Mouse (Mus musculus): ENCODE results near the gene Sdf2l1.
A peak's percentile ranks its signal among the peaks of the same experiment; 100 is the strongest.
"Not testable (repeated sequence)": the region's sequence is repeated elsewhere in the genome, so short reads cannot be mapped to it uniquely, and the experiment has no call there.

Gene Sdf2l1

GRCm38 (mm10) chr16:17132089-17132905 is at the start of gene Sdf2l1:
TSS of gene Sdf2l1 (minus strand) at chr16:17132383.
- DNase-seq (ENCODE audit: low read depth, low spot score): peak; percentile 95

- no peak for DNase-seq (ENCODE audit: low read depth, low spot score)
Measured at GRCm38 (mm10) chr16:17181382-17181781, 49.2 kb upstream of the Sdf2l1 start.

DNA sequence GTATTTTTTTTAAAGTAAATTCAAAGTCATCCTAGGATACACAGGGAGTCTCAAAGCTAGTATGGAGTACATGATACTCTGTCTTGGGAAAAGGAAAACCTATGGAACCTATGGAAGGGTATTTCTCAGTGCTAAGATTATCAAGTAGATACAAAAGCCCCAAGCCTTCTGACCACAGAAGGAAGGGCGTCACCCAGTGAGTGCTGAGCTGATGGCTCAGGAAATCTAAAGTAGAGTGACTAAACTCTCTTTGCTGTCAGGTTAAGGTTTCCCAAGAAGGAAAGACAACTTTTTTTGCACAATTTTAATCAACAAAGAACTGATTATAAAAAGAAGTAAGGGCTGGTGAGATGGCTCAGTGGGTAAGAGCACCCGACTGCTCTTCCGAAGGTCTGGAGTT is 47.5 kb upstream of the Sdf2l1 start:
- peak; percentile 35 for DNase-seq (ENCODE audit: low read depth, low spot score)

- DNase-seq (ENCODE audit: low read depth, low spot score): no peak
Measured at GRCm38 (mm10) chr16:17177623-17178170, 45.5 kb upstream of the Sdf2l1 start.

- no peak for DNase-seq (ENCODE audit: low read depth, low spot score)
Measured at GRCm38 (mm10) chr16:17175765-17176164, 43.6 kb upstream of the Sdf2l1 start.

DNA sequence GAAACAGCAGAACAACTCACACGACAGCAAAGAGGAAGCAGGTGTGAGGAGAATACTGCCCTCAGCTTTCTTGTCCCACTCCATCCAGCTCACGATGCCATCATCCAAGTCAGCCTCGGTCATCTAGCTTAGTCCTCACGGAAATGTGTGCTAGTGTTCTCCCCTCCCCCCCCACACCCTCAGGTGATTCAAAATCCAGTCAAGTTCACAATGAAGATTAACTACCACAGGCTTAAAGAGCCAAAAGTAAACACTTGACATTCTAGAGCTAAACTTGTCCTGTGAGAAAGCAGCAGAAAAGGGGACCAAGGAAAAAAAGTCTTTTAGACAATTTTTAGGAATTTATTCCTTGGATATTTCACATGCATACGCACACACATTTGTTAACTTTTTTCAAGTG is 35.9 kb upstream of the Sdf2l1 start:
- no peak for DNase-seq (ENCODE audit: low read depth, low spot score)

DNA sequence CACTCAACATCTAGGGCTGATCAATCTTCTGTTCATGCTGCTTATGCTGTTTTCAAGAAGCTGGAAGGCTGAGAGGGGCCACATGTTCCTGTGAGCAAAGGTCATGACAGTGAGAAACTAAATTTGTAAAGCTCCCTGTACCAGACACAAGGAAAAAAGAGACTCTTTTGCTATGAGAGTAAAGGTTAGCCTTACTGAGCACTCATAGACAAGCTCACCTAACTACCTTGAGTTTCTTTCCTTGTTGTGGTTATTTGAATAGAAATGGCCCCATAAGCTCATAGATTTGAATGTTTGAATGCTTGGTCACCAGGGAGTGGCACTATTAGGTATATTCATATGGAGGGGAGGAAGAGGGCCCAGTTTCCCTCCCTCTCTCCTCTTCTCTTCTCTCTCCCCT is 35.0 kb upstream of the Sdf2l1 start:
- no peak for DNase-seq (ENCODE audit: low read depth, low spot score)

DNA sequence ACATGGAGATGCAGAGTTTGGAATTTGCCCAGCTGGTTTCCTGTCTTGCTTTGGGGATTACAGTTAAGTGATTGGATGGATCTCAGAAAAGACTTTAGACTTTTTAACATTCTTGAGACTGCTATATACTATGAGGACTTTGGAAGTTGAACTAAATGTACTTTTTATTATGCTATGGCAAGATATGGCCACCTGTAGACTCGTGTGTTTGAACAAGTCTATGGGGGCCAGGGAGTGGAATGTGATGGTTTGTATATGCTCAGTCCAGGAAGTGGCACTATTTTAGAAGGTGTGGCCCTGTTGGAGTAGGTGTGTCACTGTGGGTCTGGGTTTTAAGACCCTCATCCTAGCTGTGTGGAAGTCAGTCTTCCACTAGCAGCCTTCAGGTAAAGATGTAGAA is 33.3 kb upstream of the Sdf2l1 start:
- not testable (repeated sequence) for DNase-seq (ENCODE audit: low read depth, low spot score)

GRCm38 (mm10) chr16:17154346-17154745 is 22.2 kb upstream of the Sdf2l1 start:
- DNase-seq (ENCODE audit: low read depth, low spot score): no peak

DNA sequence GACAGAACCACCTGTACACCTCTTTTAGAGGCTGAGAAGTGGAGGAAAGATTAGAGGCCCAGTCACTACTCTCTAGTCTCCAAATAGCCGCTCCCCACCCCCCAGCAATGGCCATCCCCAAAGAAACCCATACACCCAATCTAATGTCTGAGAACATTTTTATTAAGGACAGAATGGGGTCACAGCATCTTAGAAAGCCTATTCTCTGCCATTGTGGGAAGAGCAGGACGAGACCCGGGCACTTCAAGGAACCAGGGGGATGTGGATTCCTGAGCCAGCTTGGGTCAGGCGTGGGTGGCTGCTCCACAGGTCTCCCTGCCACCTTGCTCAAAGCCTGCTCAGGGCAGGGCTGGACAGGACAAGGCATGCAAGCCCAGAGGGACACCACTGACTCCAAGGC is 19.7 kb upstream of the Sdf2l1 start:
- no peak for DNase-seq (ENCODE audit: low read depth, low spot score)

- no peak for DNase-seq (ENCODE audit: low read depth, low spot score)
Measured at GRCm38 (mm10) chr16:17150520-17151258, 18.5 kb upstream of the Sdf2l1 start.

- DNase-seq (ENCODE audit: low read depth, low spot score): peak; percentile 32
Measured at GRCm38 (mm10) chr16:17148084-17148483, 15.9 kb upstream of the Sdf2l1 start.

GRCm38 (mm10) chr16:17147391-17147929 is 15.3 kb upstream of the Sdf2l1 start:
- DNase-seq (ENCODE audit: low read depth, low spot score): peak; percentile 70

DNA sequence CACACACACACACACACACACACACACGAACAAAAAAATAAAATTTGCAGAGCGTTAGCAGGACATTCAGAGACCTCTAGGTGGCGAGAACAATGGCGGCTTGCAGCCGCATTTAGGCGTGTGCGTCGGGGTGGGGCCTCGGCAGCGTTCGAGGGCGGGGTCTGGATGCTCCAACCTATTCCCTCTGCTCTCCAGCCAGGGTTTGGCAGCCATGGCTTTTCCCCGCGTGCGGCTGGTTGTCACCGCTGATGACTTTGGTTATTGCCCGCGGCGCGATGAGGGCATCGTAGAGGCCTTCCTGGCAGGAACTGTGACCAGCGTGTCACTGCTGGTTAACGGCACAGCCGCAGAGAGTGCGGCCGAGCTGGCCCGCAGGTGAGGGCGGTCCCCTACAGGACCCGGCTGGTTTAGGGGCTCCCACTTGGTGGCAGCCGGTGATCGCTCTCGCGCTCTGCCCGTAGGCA is 14.6 kb upstream of the Sdf2l1 start, which contains the start of gene Ccdc116:
TSS of gene Ccdc116 (minus strand) at position 458 of the 464 bp plus-strand sequence.
- DNase-seq (ENCODE audit: low read depth, low spot score): peak; percentile 91

DNA sequence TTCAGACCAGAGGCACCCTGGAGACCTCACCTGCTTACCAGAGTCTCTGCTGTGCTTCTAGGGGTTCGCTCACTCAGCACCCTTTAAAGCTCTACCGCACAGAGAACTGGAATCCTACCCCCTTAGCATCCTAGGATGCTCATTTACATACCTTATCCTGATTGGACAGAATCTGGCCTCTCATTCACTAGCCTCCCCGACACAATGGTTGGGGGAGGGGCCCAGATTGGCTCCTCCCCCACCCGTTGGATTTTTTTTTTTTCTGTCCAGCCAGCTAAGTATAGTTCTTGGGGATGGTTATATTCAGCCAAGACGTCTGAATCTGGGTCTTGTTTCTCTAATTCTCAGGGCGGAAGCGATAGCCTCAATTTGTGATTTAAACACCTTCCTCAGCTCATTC is 12.2 kb upstream of the Sdf2l1 start, which contains the start of gene Ydjc:
TSS of gene Ydjc (plus strand) at position 283 of the 400 bp plus-strand sequence.
- DNase-seq (ENCODE audit: low read depth, low spot score): peak; percentile 23

DNA sequence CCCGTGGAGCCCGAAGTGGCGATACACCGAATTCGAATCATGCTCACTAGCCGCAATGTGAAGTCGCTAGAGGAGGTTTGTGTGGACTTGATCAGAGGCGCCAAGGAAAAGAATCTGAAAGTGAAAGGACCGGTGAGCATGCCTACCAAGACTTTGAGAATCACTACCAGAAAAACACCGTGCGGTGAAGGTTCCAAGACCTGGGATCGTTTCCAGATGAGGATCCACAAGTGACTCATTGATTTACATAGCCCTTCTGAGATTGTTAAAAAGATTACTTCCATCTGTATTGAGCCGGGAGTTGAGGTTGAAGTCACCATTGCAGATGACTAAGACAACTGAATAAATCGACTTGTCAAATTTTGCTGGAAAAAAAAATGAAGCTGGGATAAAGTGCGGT is 5.2 kb upstream of the Sdf2l1 start:
- no peak for DNase-seq (ENCODE audit: low read depth, low spot score)

DNA sequence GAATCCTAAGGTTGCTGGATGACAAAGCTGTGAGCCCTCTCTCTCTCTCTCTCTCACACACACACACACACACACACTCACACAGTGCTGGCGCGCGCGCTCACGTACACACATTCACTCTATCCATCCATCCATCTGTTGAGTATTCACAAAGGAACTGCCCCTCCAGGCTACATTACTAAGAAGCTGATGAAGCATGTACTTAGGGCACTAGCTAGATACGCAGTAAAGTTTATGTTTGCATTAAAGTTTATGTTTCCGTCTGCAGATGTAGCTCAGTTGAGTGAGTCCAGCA is 670 bp upstream of the Sdf2l1 start:
- DNase-seq (ENCODE audit: low read depth, low spot score): peak; percentile 20

- peak; percentile 70 for DNase-seq (ENCODE audit: low read depth, low spot score)
Measured at GRCm38 (mm10) chr16:17131191-17132088, 743 bp downstream of the Sdf2l1 start.

DNA sequence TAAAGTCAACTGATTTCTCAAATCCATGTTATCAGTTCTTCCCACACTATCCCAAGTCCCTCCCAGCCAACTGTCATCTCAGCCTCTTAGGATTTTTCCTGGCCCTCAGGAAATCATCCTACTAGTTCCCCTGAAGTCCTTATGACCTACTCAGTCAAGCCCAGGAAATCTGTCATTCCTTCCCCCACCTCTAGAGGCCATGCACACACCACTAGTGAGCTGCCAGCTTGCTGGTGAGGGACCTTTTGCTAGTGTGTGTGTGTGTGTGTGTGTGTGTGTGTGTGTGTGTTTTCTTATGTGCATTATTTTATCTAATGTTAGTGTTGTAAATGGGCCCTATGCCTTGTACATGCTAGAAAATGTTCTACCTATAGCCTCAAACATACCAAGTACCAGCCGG is 4.9 kb downstream of the Sdf2l1 start:
- peak; percentile 74 for DNase-seq (ENCODE audit: low read depth, low spot score)

GRCm38 (mm10) chr16:17124871-17125520 is 7.2 kb downstream of the Sdf2l1 start, which contains the start of gene 2610318N02Rik:
TSS of gene 2610318N02Rik (minus strand) at chr16:17125167.
- DNase-seq (ENCODE audit: low read depth, low spot score): peak; percentile 83
